Mouse (Mus musculus): Measurements from ENCODE around the gene Rwdd3. TPM values are rescaled to one million over a fixed set of nuclear protein-coding genes. Genes with fewer than 3 reads are reported as not detected.

Gene Rwdd3
- polyA plus RNA-seq, 1 experiment from 2014 or later, result 6.6 TPM

GRCm38 (mm10) chr3:121168581-121168980 is 2.9 kb downstream of the Rwdd3 start:
- Histone ChIP-seq H3K27ac (no peak overlapping the region), H3K4me2 (replicated peaks) (no peak overlapping the region), H3K36me3 (replicated peaks; ENCODE audit: control insufficient read depth, insufficient read depth) (no peaks in the 10 kb centered on the region), H3K4me3 (replicated peaks; ENCODE audit: low read length) (no peak overlapping the region), H3K9ac (no peak overlapping the region), H3K9me3 (ENCODE audit: control insufficient read depth, low read length) (no peaks in the 10 kb centered on the region), H3K4me1 (replicated peaks; ENCODE audit: control insufficient read depth, insufficient read depth, low read length) (0 out of 2 replicates have a peak, but pooled peaks cover 8% of the 10 kb centered on the region), H3K27me3 (ENCODE audit: control insufficient read depth, insufficient read depth, low read length) (no peaks in the 10 kb centered on the region)
- no peak for DNase-seq (ENCODE audit: low spot score)
- no peak for ATAC-seq (ENCODE audit: low FRiP score)
- 90% methylated on average over 8 of the region's 8 CpGs for WGBS

GRCm38 (mm10) chr3:121163271-121163819 is 8.2 kb downstream of the Rwdd3 start:
- Histone ChIP-seq H3K4me3 (replicated peaks; ENCODE audit: low read length) (no peak overlapping the region), H3K27ac (no peak overlapping the region), H3K27me3 (ENCODE audit: control insufficient read depth, insufficient read depth, low read length) (no peaks in the 10 kb centered on the region), H3K4me2 (replicated peaks) (no peak overlapping the region), H3K36me3 (replicated peaks; ENCODE audit: control insufficient read depth, insufficient read depth) (no peaks in the 10 kb centered on the region), H3K4me1 (replicated peaks; ENCODE audit: control insufficient read depth, insufficient read depth, low read length) (0 out of 2 replicates have a peak, but pooled peaks cover 5% of the 10 kb centered on the region), H3K9ac (no peak overlapping the region), H3K9me3 (ENCODE audit: control insufficient read depth, low read length) (no peaks in the 10 kb centered on the region)
- 41% methylated on average over 7 of the region's 7 CpGs for WGBS
- ATAC-seq (ENCODE audit: low FRiP score), result no peak
- no peak for DNase-seq (ENCODE audit: low spot score)

- no peaks in the 10 kb centered on the region for H3K36me3 ChIP-seq (replicated peaks; ENCODE audit: control insufficient read depth, insufficient read depth)
- H3K4me1 ChIP-seq (replicated peaks; ENCODE audit: control insufficient read depth, insufficient read depth, low read length), result peaks cover 7% of the 10 kb centered on the region; the same call in 1 of the 2 replicates
- no peak overlapping the region for H3K27ac ChIP-seq
- no peaks in the 10 kb centered on the region for H3K27me3 ChIP-seq (ENCODE audit: control insufficient read depth, insufficient read depth, low read length)
- H3K9ac ChIP-seq, result no peak overlapping the region
- H3K4me3 ChIP-seq (replicated peaks; ENCODE audit: low read length), result no peak overlapping the region
- 45% methylated on average over 2 of the region's 2 CpGs for WGBS
- no peaks in the 10 kb centered on the region for H3K9me3 ChIP-seq (ENCODE audit: control insufficient read depth, low read length)
- H3K4me2 ChIP-seq (replicated peaks), result no peak overlapping the region
- DNase-seq (ENCODE audit: low spot score) (no peak), ATAC-seq (ENCODE audit: low FRiP score) (no peak)
Measured at GRCm38 (mm10) chr3:121161661-121162060, 9.8 kb downstream of the Rwdd3 start.

- WGBS, result 70% methylated on average over 4 of the region's 4 CpGs
Measured at GRCm38 (mm10) chr3:121160424-121160823, 11.1 kb downstream of the Rwdd3 start.

GRCm38 (mm10) chr3:121159566-121159965 is 11.9 kb downstream of the Rwdd3 start:
- peaks cover 14% of the 10 kb centered on the region; the same call in 1 of the 2 replicates for H3K4me1 ChIP-seq (replicated peaks; ENCODE audit: control insufficient read depth, insufficient read depth, low read length)
- H3K4me2 ChIP-seq (replicated peaks), result no peak overlapping the region
- H3K9me3 ChIP-seq (ENCODE audit: control insufficient read depth, low read length), result no peaks in the 10 kb centered on the region
- no peaks in the 10 kb centered on the region for H3K27me3 ChIP-seq (ENCODE audit: control insufficient read depth, insufficient read depth, low read length)
- 75% methylated on average over 10 of the region's 10 CpGs for WGBS
- ATAC-seq (ENCODE audit: low FRiP score) (0 out of 2 replicates have a peak, but pooled peaks have one; percentile 40), DNase-seq (ENCODE audit: low spot score) (no peak)
- no peak overlapping the region for H3K4me3 ChIP-seq (replicated peaks; ENCODE audit: low read length)
- H3K9ac ChIP-seq, result no peak overlapping the region
- no peaks in the 10 kb centered on the region for H3K36me3 ChIP-seq (replicated peaks; ENCODE audit: control insufficient read depth, insufficient read depth)
- no peak overlapping the region for H3K27ac ChIP-seq

More at GRCm38 (mm10) chr3:121160424-121160823, 11.1 kb downstream of the Rwdd3 start:
- Histone ChIP-seq H3K36me3 (replicated peaks; ENCODE audit: control insufficient read depth, insufficient read depth) (no peaks in the 10 kb centered on the region), H3K9me3 (ENCODE audit: control insufficient read depth, low read length) (no peaks in the 10 kb centered on the region), H3K27ac (no peak overlapping the region), H3K4me1 (replicated peaks; ENCODE audit: control insufficient read depth, insufficient read depth, low read length) (peaks cover 14% of the 10 kb centered on the region; the same call in 1 of the 2 replicates), H3K4me3 (replicated peaks; ENCODE audit: low read length) (no peak overlapping the region), H3K27me3 (ENCODE audit: control insufficient read depth, insufficient read depth, low read length) (no peaks in the 10 kb centered on the region), H3K9ac (no peak overlapping the region), H3K4me2 (replicated peaks) (no peak overlapping the region)
- DNase-seq (ENCODE audit: low spot score) (no peak), ATAC-seq (ENCODE audit: low FRiP score) (no peak)

- Histone ChIP-seq H3K9me3 (ENCODE audit: control insufficient read depth, low read length) (no peaks in the 10 kb centered on the region), H3K9ac (no peak overlapping the region), H3K27ac (no peak overlapping the region), H3K36me3 (replicated peaks; ENCODE audit: control insufficient read depth, insufficient read depth) (no peaks in the 10 kb centered on the region), H3K4me3 (replicated peaks; ENCODE audit: low read length) (no peak overlapping the region), H3K27me3 (ENCODE audit: control insufficient read depth, insufficient read depth, low read length) (no peaks in the 10 kb centered on the region), H3K4me2 (replicated peaks) (no peak overlapping the region), H3K4me1 (replicated peaks; ENCODE audit: control insufficient read depth, insufficient read depth, low read length) (peaks cover 14% of the 10 kb centered on the region; the same call in 1 of the 2 replicates)
- WGBS, result 82% methylated on average over 16 of the region's 16 CpGs
- ATAC-seq (ENCODE audit: low FRiP score) (no peak), DNase-seq (ENCODE audit: low spot score) (no peak)
Measured at GRCm38 (mm10) chr3:121158901-121159351, 12.6 kb downstream of the Rwdd3 start.

- Histone ChIP-seq H3K9ac (no peak overlapping the region), H3K27me3 (ENCODE audit: control insufficient read depth, insufficient read depth, low read length) (no peaks in the 10 kb centered on the region), H3K9me3 (ENCODE audit: control insufficient read depth, low read length) (no peaks in the 10 kb centered on the region), H3K4me1 (replicated peaks; ENCODE audit: control insufficient read depth, insufficient read depth, low read length) (peaks cover 14% of the 10 kb centered on the region; the same call in 1 of the 2 replicates), H3K4me3 (replicated peaks; ENCODE audit: low read length) (no peak overlapping the region), H3K27ac (no peak overlapping the region), H3K36me3 (replicated peaks; ENCODE audit: control insufficient read depth, insufficient read depth) (no peaks in the 10 kb centered on the region), H3K4me2 (replicated peaks) (no peak overlapping the region)
- DNase-seq (ENCODE audit: low spot score) (peak; percentile 18), ATAC-seq (ENCODE audit: low FRiP score) (no peak)
- WGBS, result 76% methylated on average over 10 of the region's 10 CpGs
Measured at GRCm38 (mm10) chr3:121157546-121158330, 13.8 kb downstream of the Rwdd3 start.

- Histone ChIP-seq H3K4me3 (replicated peaks; ENCODE audit: low read length) (no peak overlapping the region), H3K9me3 (ENCODE audit: control insufficient read depth, low read length) (no peaks in the 10 kb centered on the region), H3K9ac (peak overlapping the region; percentile 1; the same call in 1 of the 2 replicates), H3K4me2 (replicated peaks) (peak overlapping the region; percentile 35), H3K27me3 (ENCODE audit: control insufficient read depth, insufficient read depth, low read length) (no peaks in the 10 kb centered on the region), H3K4me1 (replicated peaks; ENCODE audit: control insufficient read depth, insufficient read depth, low read length) (peaks cover 14% of the 10 kb centered on the region; the same call in 1 of the 2 replicates), H3K36me3 (replicated peaks; ENCODE audit: control insufficient read depth, insufficient read depth) (no peaks in the 10 kb centered on the region), H3K27ac (no peak overlapping the region)
- WGBS, result 53% methylated on average over 11 of the region's 11 CpGs
- ATAC-seq (ENCODE audit: low FRiP score) (no peak), DNase-seq (ENCODE audit: low spot score) (no peak)
Measured at GRCm38 (mm10) chr3:121156451-121157186, 14.9 kb downstream of the Rwdd3 start.

GRCm38 (mm10) chr3:121156043-121156442 is 15.5 kb downstream of the Rwdd3 start:
- Histone ChIP-seq H3K36me3 (replicated peaks; ENCODE audit: control insufficient read depth, insufficient read depth) (no peaks in the 10 kb centered on the region), H3K9ac (peak overlapping the region; percentile 1; the same call in 1 of the 2 replicates), H3K4me2 (replicated peaks) (peak overlapping the region; percentile 35), H3K27me3 (ENCODE audit: control insufficient read depth, insufficient read depth, low read length) (no peaks in the 10 kb centered on the region), H3K4me3 (replicated peaks; ENCODE audit: low read length) (no peak overlapping the region), H3K27ac (no peak overlapping the region), H3K9me3 (ENCODE audit: control insufficient read depth, low read length) (no peaks in the 10 kb centered on the region), H3K4me1 (replicated peaks; ENCODE audit: control insufficient read depth, insufficient read depth, low read length) (peaks cover 14% of the 10 kb centered on the region; the same call in 1 of the 2 replicates)
- WGBS, result 18% methylated on average over 7 of the region's 7 CpGs
- no peak for ATAC-seq (ENCODE audit: low FRiP score)
- DNase-seq (ENCODE audit: low spot score), result no peak
